Mouse (Mus musculus): ENCODE measurements at regions not wholly inside any gene's neighbourhood (a gene's known extent, or its start where the extent isn't known, plus 50 kb on each side); places are given as distances from the start of the nearest gene placed in this dataset.

DNA sequence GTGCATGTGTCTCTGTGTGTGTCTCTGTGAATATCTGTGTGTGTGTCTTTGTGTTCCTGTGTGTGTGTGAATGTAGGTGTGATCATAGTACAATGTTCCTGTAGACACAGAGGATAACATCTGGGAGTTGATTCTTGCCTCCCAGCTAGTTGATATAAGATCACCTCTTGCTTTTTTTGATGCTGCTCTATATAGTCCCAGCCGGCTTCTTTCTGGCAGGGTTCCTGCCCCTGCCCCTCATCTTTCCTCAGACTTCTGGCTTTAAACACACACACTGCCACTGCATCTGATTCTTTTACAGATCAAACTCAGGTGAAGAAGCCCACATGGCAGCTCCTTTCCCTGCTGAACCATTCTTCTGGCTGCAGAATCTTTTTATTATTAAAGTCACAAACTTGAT is 487.6 kb upstream of the Arpp21 start:
- no peak overlapping the region for H3K4me3 ChIP-seq (replicated peaks; ENCODE audit: insufficient read depth, low read depth, low read length)
- TF ChIP-seq POLR2A (IDR thresholded peaks at IDR 0.05; ENCODE audit: borderline replicate concordance, insufficient read depth, low read length) (no peak), CTCF (IDR thresholded peaks at IDR 0.05; ENCODE audit: borderline replicate concordance, insufficient read depth, low read depth, low read length) (no peak)
- 29% methylated on average over 1 of the region's 1 CpGs for WGBS
- peak overlapping the region; percentile 11; the same call in 1 of the 2 replicates for H3K27ac ChIP-seq (ENCODE audit: insufficient read depth, low read length)
- peak; percentile 15 to 17 for DNase-seq
- H3K27me3 ChIP-seq (ENCODE audit: control insufficient read depth, insufficient read depth, low read length), result no peaks in the 10 kb centered on the region
- no peaks in the 10 kb centered on the region for H3K4me1 ChIP-seq (ENCODE audit: control insufficient read depth, insufficient read depth, low read length)

DNA sequence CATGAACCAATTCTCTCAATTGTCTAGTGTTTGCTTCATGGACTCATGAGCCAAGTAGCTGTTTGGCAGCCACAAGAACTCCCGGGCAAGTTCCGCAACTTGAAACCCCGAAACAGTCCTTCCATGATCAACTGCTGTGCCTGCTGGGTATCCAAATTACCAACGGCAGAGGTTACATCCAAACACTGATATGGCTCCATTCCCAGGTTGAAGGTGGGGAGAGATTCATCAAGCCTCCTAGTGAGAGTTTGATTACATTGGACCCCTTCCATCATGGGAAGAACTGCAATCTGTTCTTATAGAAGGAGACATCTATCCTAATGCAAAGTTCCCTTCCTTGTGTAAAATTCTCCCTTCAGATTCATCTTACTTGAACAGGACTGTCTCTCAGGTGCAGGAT is 486.8 kb upstream of the Arpp21 start:
- DNase-seq, result peak; percentile 73 to 93
- H3K27ac ChIP-seq (ENCODE audit: insufficient read depth, low read length), result peak overlapping the region; percentile 62; the same call in 1 of the 2 replicates
- no peaks in the 10 kb centered on the region for H3K4me1 ChIP-seq (ENCODE audit: control insufficient read depth, insufficient read depth, low read length)
- 8% methylated on average over 4 of the region's 4 CpGs for WGBS
- TF ChIP-seq POLR2A (IDR thresholded peaks at IDR 0.05; ENCODE audit: borderline replicate concordance, insufficient read depth, low read length) (no peak), CTCF (IDR thresholded peaks at IDR 0.05; ENCODE audit: borderline replicate concordance, insufficient read depth, low read depth, low read length) (no peak)
- no peak overlapping the region for H3K4me3 ChIP-seq (replicated peaks; ENCODE audit: insufficient read depth, low read depth, low read length)
- H3K27me3 ChIP-seq (ENCODE audit: control insufficient read depth, insufficient read depth, low read length), result no peaks in the 10 kb centered on the region

GRCm38 (mm10) chr9:112715197-112715762 is 479.5 kb upstream of the Arpp21 start:
- Histone ChIP-seq H3K27me3 (ENCODE audit: control insufficient read depth, insufficient read depth, low read length) (no peaks in the 10 kb centered on the region), H3K27ac (ENCODE audit: insufficient read depth, low read length) (no peak overlapping the region), H3K4me3 (replicated peaks; ENCODE audit: insufficient read depth, low read depth, low read length) (no peak overlapping the region), H3K4me1 (ENCODE audit: control insufficient read depth, insufficient read depth, low read length) (no peaks in the 10 kb centered on the region)
- TF ChIP-seq POLR2A (IDR thresholded peaks at IDR 0.05; ENCODE audit: borderline replicate concordance, insufficient read depth, low read length) (no peak), CTCF (IDR thresholded peaks at IDR 0.05; ENCODE audit: borderline replicate concordance, insufficient read depth, low read depth, low read length) (no peak)
- WGBS, result 48% methylated on average over 1 of the region's 1 CpGs
- no peak for DNase-seq

GRCm38 (mm10) chr9:112678866-112679265 is 443.1 kb upstream of the Arpp21 start:
- Histone ChIP-seq H3K27ac (ENCODE audit: insufficient read depth, low read length) (no peak overlapping the region), H3K27me3 (ENCODE audit: control insufficient read depth, insufficient read depth, low read length) (no peaks in the 10 kb centered on the region), H3K4me3 (replicated peaks; ENCODE audit: insufficient read depth, low read depth, low read length) (no peak overlapping the region), H3K4me1 (ENCODE audit: control insufficient read depth, insufficient read depth, low read length) (no peaks in the 10 kb centered on the region)
- WGBS, result 60% methylated on average over 1 of the region's 1 CpGs
- TF ChIP-seq POLR2A (IDR thresholded peaks at IDR 0.05; ENCODE audit: borderline replicate concordance, insufficient read depth, low read length) (no peak), CTCF (IDR thresholded peaks at IDR 0.05; ENCODE audit: borderline replicate concordance, insufficient read depth, low read depth, low read length) (no peak)
- no peak for DNase-seq

GRCm38 (mm10) chr9:112675232-112675631 is 439.5 kb upstream of the Arpp21 start:
- no peak for DNase-seq
- TF ChIP-seq POLR2A (IDR thresholded peaks at IDR 0.05; ENCODE audit: borderline replicate concordance, insufficient read depth, low read length), result no peak
- TF ChIP-seq CTCF (IDR thresholded peaks at IDR 0.05; ENCODE audit: borderline replicate concordance, insufficient read depth, low read depth, low read length), result no peak
- no peaks in the 10 kb centered on the region for H3K27me3 ChIP-seq (ENCODE audit: control insufficient read depth, insufficient read depth, low read length)
- H3K27ac ChIP-seq (ENCODE audit: insufficient read depth, low read length), result no peak overlapping the region
- H3K4me3 ChIP-seq (replicated peaks; ENCODE audit: insufficient read depth, low read depth, low read length), result no peak overlapping the region
- no peaks in the 10 kb centered on the region for H3K4me1 ChIP-seq (ENCODE audit: control insufficient read depth, insufficient read depth, low read length)
- 94% methylated on average over 5 of the region's 5 CpGs for WGBS
